Mouse (Mus musculus) lung, embryonic 14.5 days (tissue): ENCODE data around the gene Pcnx. TPM values are rescaled to one million over a fixed set of nuclear protein-coding genes. Genes with fewer than 3 reads are reported as not detected.

Experiments used
- ATAC-seq: fragments of 200-750 bp; cut with Nextera tagmentation; 2 replicates; pipeline ENCODE4 v1.8.0; 2017; ENCODE audit warnings: mild to moderate bottlenecking, moderate TSS enrichment, moderate library complexity; ENCODE audit not compliant: insufficient read depth
- DNase-seq: peaks from one replicate; pipeline ENCODE4 v3.0.0-alpha.2; 2015
- H3K27ac ChIP-seq: fragments of 300-500 bp; sonication (generic); 2 replicates; pipeline ENCODE4 v1.5.1; 2014; ENCODE audit warnings: low read depth, mild to moderate bottlenecking, moderate library complexity
- H3K27me3 ChIP-seq: fragments of 300-500 bp; sonication (generic); 2 replicates; pipeline ENCODE4 v1.6.1; 2014; ENCODE audit warnings: low read length, control low read depth; ENCODE audit not compliant: insufficient read depth
- H3K36me3 ChIP-seq: fragments of 300-500 bp; sonication (generic); 2 replicates; pipeline ENCODE4 v1.6.1; 2014; ENCODE audit warnings: control low read depth; ENCODE audit not compliant: insufficient read depth
- H3K4me1 ChIP-seq: fragments of 300-500 bp; sonication (generic); 2 replicates; pipeline ENCODE4 v1.6.1; 2014; ENCODE audit warnings: antibody characterized with exemption, control low read depth; ENCODE audit not compliant: insufficient read depth
- H3K4me2 ChIP-seq: fragments of 300-500 bp; sonication (generic); 2 replicates; pipeline ENCODE4 v1.6.1; 2014; ENCODE audit warnings: mild to moderate bottlenecking
- H3K4me3 ChIP-seq: fragments of 300-500 bp; sonication (generic); 2 replicates; pipeline ENCODE4 v1.5.1; 2014; ENCODE audit warnings: low read depth, low read length
- H3K9ac ChIP-seq: fragments of 300-500 bp; sonication (generic); 2 replicates; pipeline ENCODE4 v1.6.1; 2014
- H3K9me3 ChIP-seq: fragments of 300-500 bp; sonication (generic); 2 replicates; pipeline ENCODE4 v1.6.1; 2016; ENCODE audit warnings: low read depth, low read length, control low read depth
- CTCF ChIP-seq: IDR thresholded peaks from 2 replicates; pipeline ENCODE4 v1.5.1; 2016; ENCODE audit warnings: antibody characterized with exemption, low read depth
- WGBS: fragments of 180-500 bp; shearing (Covaris S2); extraction: QIAGEN DNeasy Blood & Tissue Kit; methylation state at CpG from one replicate; pipeline ENCODE4 v1.1.7; 2014; 5-methylcytosine and 5-hydroxymethylcytosine counted together
- polyA plus RNA-seq: library from polyadenylated mRNA; unstranded; fragments of >200 nt; fragmentation: Nextera tagmentation; extraction: Ambion mirVana; gene quantifications from 2 replicates; pipeline ENCODE4 v1.2.1, GENCODE M21; 2014

Gene Pcnx
- polyA plus RNA-seq, 1 experiment from 2014 or later: 17.4 TPM

DNA sequence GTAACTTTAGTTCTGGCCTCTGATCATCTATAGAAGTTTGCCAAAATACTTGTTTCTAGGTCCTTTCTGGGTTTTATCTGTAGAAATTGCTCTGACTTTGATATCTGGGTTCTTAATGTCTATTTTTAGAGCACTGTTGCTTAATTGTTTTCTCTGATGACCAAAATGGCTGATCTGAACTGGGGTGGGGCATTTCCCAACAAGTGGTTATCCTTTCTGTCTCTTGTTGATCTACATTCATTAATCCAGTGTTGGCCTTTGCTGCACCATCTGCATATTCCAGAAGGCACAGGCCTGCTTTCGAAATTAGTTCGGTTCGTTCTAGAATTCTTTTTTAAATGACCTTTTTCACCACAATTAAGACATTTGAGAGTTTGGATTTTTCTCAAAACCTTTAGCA, 20.3 kb downstream of the Pcnx start:
- no peak overlapping the region for H3K9ac ChIP-seq
- TF ChIP-seq CTCF: no peak
- H3K9me3 ChIP-seq: no peaks in the 10 kb centered on the region; the same call in 1 of the 2 replicates
- WGBS: 94% methylated on average over 3 of the region's 3 CpGs
- no peak overlapping the region for H3K4me2 ChIP-seq
- no peaks in the 10 kb centered on the region for H3K36me3 ChIP-seq
- H3K4me1 ChIP-seq: 0 out of 2 replicates have a peak, but pooled peaks cover 4% of the 10 kb centered on the region
- no peak overlapping the region for H3K4me3 ChIP-seq
- no peaks in the 10 kb centered on the region for H3K27me3 ChIP-seq
- no peak for ATAC-seq
- no peak for DNase-seq
- H3K27ac ChIP-seq: no peak overlapping the region

DNA sequence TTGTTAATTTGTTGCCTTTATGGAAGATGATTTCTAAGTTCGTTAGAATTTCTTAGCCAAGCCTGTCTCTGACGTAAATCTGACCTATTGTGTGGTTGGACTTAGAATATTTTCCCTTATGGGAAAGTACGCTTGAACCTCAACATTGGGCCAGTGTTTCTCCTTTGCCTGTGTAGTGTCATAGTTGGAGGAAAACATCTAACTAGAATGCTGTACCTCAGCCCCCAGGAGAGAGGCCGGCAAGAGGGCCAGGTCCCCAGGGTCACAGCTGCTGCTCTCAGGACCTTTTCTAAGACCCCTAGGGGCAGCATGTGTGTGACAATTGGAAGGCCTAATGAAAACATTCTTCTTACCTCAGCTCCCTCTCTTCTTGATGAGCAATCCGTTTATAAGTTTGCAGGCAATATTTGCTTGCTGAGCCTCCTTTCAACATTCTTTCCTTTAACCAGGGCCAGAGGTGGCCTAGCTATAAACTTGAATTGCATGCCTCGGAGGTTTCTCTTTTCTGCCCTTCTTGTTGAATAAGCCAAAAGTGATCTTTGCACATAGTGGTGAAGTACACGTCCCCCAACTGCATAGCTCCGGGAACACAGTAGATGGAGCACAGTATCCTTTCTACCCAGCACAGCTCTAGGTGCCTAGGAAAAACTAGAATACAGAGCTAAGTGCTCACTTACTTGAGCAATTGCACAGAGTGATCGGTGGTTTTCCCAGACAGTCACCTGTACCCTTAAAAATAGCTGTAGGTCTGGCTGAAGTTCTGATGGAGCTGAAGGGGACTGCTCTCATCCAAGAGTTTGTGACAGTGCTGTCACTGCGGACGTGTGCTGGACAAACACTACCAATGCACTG, 23.7 kb downstream of the Pcnx start:
- no peak for TF ChIP-seq CTCF
- 0 out of 2 replicates have a peak, but pooled peaks cover 4% of the 10 kb centered on the region for H3K4me1 ChIP-seq
- ATAC-seq (no peak), DNase-seq (no peak)
- H3K9ac ChIP-seq: no peak overlapping the region
- no peak overlapping the region for H3K27ac ChIP-seq
- H3K4me2 ChIP-seq: no peak overlapping the region
- no peaks in the 10 kb centered on the region for H3K9me3 ChIP-seq
- H3K4me3 ChIP-seq: no peak overlapping the region
- H3K27me3 ChIP-seq: no peaks in the 10 kb centered on the region
- WGBS: 53% methylated on average over 11 of the region's 11 CpGs
- no peaks in the 10 kb centered on the region for H3K36me3 ChIP-seq

DNA sequence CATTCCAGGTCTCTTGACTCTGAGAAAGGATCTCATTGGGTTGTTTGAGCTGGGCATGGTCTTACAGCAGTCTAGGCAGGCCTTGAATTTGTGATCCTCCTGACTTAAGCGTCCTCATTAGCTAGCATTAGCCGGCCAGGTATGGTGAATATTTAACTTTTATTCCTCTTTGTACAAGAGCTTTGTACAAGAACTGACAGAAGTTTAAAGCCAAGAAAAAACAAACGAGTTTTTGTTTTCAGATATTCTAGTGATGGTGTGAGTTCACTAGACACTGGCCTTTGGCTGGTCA, 24.2 kb downstream of the Pcnx start:
- Histone ChIP-seq H3K4me1 (0 out of 2 replicates have a peak, but pooled peaks cover 4% of the 10 kb centered on the region), H3K9ac (no peak overlapping the region), H3K27ac (no peak overlapping the region), H3K4me3 (no peak overlapping the region), H3K4me2 (no peak overlapping the region), H3K36me3 (no peaks in the 10 kb centered on the region), H3K27me3 (no peaks in the 10 kb centered on the region), H3K9me3 (no peaks in the 10 kb centered on the region)
- TF ChIP-seq CTCF: no peak
- 58% methylated on average over 3 of the region's 3 CpGs for WGBS
- ATAC-seq: no peak
- no peak for DNase-seq

DNA sequence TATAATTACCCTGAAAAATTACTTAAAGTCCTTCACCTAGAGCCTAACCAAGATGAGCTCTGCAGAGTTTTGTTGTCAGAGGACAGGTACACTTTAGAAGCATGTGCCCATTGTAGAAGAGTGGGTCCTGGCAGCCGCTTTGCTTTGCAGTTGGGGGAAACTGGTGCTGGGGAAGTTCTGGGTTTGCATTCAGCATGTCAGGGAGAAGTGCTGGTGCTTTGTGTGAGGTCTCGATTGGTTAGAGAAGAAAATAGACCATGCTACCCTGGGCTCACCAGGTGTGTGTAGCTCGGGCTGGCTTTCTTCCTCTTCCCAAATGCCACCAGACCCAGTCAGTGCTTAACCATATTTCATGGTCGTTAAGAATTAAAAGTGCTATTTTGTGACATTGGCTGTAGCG, 25.2 kb downstream of the Pcnx start:
- H3K27ac ChIP-seq: no peak overlapping the region
- H3K9me3 ChIP-seq: no peaks in the 10 kb centered on the region
- no peak for DNase-seq
- 0 out of 2 replicates have a peak, but pooled peaks cover 4% of the 10 kb centered on the region for H3K4me1 ChIP-seq
- H3K36me3 ChIP-seq: no peaks in the 10 kb centered on the region
- H3K4me3 ChIP-seq: no peak overlapping the region
- WGBS: 69% methylated on average over 5 of the region's 5 CpGs
- no peak overlapping the region for H3K4me2 ChIP-seq
- H3K9ac ChIP-seq: no peak overlapping the region
- TF ChIP-seq CTCF: no peak
- H3K27me3 ChIP-seq: no peaks in the 10 kb centered on the region
- ATAC-seq: no peak

GRCm38 (mm10) chr12:81885982-81886381, 26.2 kb downstream of the Pcnx start:
- Histone ChIP-seq H3K4me3 (no peak overlapping the region), H3K9ac (no peak overlapping the region), H3K36me3 (no peaks in the 10 kb centered on the region), H3K9me3 (no peaks in the 10 kb centered on the region), H3K4me2 (no peak overlapping the region), H3K27me3 (no peaks in the 10 kb centered on the region), H3K27ac (no peak overlapping the region), H3K4me1 (0 out of 2 replicates have a peak, but pooled peaks cover 4% of the 10 kb centered on the region)
- ATAC-seq (no peak), DNase-seq (no peak)
- 18% methylated on average over 4 of the region's 4 CpGs for WGBS
- no peak for TF ChIP-seq CTCF

- DNase-seq (no peak), ATAC-seq (no peak)
- H3K27me3 ChIP-seq: no peaks in the 10 kb centered on the region
- no peak overlapping the region for H3K27ac ChIP-seq
- WGBS: 89% methylated on average over 5 of the region's 5 CpGs
- H3K4me2 ChIP-seq: no peak overlapping the region
- no peak overlapping the region for H3K9ac ChIP-seq
- H3K4me3 ChIP-seq: no peak overlapping the region
- no peaks in the 10 kb centered on the region for H3K9me3 ChIP-seq
- H3K4me1 ChIP-seq: 0 out of 2 replicates have a peak, but pooled peaks cover 4% of the 10 kb centered on the region
- TF ChIP-seq CTCF: no peak
- no peaks in the 10 kb centered on the region for H3K36me3 ChIP-seq
Observed at GRCm38 (mm10) chr12:81888954-81889353, 29.1 kb downstream of the Pcnx start.

GRCm38 (mm10) chr12:81891946-81892345, 32.1 kb downstream of the Pcnx start:
- Histone ChIP-seq H3K4me2 (no peak overlapping the region), H3K36me3 (peaks cover 20% of the 10 kb centered on the region; the same call in 1 of the 2 replicates), H3K4me1 (no peaks in the 10 kb centered on the region), H3K4me3 (no peak overlapping the region), H3K27ac (no peak overlapping the region), H3K9ac (no peak overlapping the region), H3K27me3 (no peaks in the 10 kb centered on the region), H3K9me3 (no peaks in the 10 kb centered on the region)
- DNase-seq: no peak
- 71% methylated on average over 1 of the region's 1 CpGs for WGBS
- no peak for ATAC-seq
- no peak for TF ChIP-seq CTCF
